Mouse (Mus musculus): ENCODE measurements around the gene H2al1d.

DNA sequence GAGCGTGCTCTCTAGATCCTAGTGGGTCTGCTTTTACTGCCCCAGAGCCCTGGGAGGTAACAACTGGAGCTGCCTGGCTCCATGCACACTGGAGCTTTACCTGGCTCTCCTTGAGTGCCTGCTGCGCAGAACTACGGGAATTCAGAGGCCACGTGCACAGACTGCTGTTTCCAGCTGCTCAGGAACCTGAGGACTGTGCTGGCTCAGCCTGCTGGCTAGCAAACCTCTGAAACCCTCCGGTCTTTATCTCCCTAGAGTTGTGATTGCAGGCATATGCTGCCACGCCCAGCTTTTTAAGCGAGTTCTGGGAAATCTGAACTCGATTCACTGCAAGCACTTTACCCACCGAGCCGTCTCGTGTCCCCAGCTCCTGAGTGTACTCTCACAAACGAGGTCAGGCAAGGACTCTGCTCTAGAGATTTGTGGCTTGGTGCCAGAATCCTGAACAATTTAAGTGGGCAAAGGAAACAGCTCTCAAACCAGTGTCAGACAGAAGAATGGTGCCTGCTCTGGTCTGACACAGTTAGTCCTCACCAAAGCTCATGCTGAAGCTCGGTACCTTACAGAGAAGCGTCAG lies 20.2 kb upstream of the H2al1d start:
- TF ChIP-seq CTCF (conservative IDR thresholded peaks at IDR 0.05; ENCODE audit: insufficient read depth, insufficient read length, low read depth, low read length), result no peak
- no peak for TF ChIP-seq POLR2A (IDR thresholded peaks at IDR 0.05; ENCODE audit: low read depth, low read length)

Measured in kidney, adult 2 months (tissue).